Mouse (Mus musculus) lung, postnatal 0 days (tissue): ENCODE data around the gene Kbtbd12. TPM values are rescaled to one million over a fixed set of nuclear protein-coding genes. Genes with fewer than 3 reads are reported as not detected.
A peak's percentile ranks its signal among the peaks of the same experiment; 100 is the strongest.

Experiments
- ATAC-seq: fragments of 200-750 bp; cut with Nextera tagmentation; 2 replicates; pipeline ENCODE4 v1.8.0; 2017; ENCODE audit warnings: moderate library complexity
- DNase-seq: peaks from one replicate; pipeline ENCODE4 v3.0.0-alpha.2; 2016; ENCODE audit warnings: low spot score
- H3K27ac ChIP-seq: fragments of 300-500 bp; sonication (generic); 2 replicates; pipeline ENCODE4 v1.5.1; 2014; ENCODE audit warnings: antibody characterized with exemption, mild to moderate bottlenecking, low read length, mixed read lengths
- H3K27me3 ChIP-seq: fragments of 300-500 bp; sonication (generic); replicated peaks from 2 replicates; pipeline ENCODE4 v1.6.1; 2014; ENCODE audit warnings: low read length, mixed read lengths; ENCODE audit not compliant: insufficient read depth
- H3K36me3 ChIP-seq: fragments of 300-500 bp; sonication (generic); 2 replicates; pipeline ENCODE4 v1.6.1; 2014; ENCODE audit warnings: low read length, mixed read lengths; ENCODE audit not compliant: insufficient read depth
- H3K4me1 ChIP-seq: fragments of 300-500 bp; sonication (generic); 2 replicates; pipeline ENCODE4 v1.6.1; 2014; ENCODE audit warnings: antibody characterized with exemption, low read depth, low read length, mixed read lengths; ENCODE audit not compliant: insufficient read depth
- H3K4me2 ChIP-seq: fragments of 300-500 bp; sonication (generic); replicated peaks from 2 replicates; pipeline ENCODE4 v1.6.1; 2014; ENCODE audit warnings: low read depth, mild to moderate bottlenecking, low read length, moderate library complexity, mixed read lengths
- H3K4me3 ChIP-seq: fragments of 300-500 bp; sonication (generic); 2 replicates; pipeline ENCODE4 v1.5.1; 2014; ENCODE audit warnings: low read depth, low read length
- H3K9ac ChIP-seq: fragments of 300-500 bp; sonication (generic); replicated peaks from 2 replicates; pipeline ENCODE4 v1.6.1; 2014; ENCODE audit warnings: low read depth, mild to moderate bottlenecking
- H3K9me3 ChIP-seq: fragments of 300-500 bp; sonication (generic); 2 replicates; pipeline ENCODE4 v1.6.1; 2016; ENCODE audit warnings: low read length, mixed read lengths
- CTCF ChIP-seq: IDR thresholded peaks from 2 replicates; pipeline ENCODE4 v1.5.1; 2016; ENCODE audit warnings: antibody characterized with exemption, mild to moderate bottlenecking
- EP300 ChIP-seq: IDR thresholded peaks from 2 replicates; pipeline ENCODE4 v1.6.1; 2016; ENCODE audit warnings: antibody characterized with exemption, mild to moderate bottlenecking, control low read depth
- WGBS: fragments of 180-500 bp; shearing (Covaris S2); extraction: QIAGEN DNeasy Blood & Tissue Kit; methylation state at CpG from one replicate; pipeline ENCODE4 v1.1.7; 2014; 5-methylcytosine and 5-hydroxymethylcytosine counted together
- polyA plus RNA-seq: library from polyadenylated mRNA; unstranded; fragments of >200 nt; fragmentation: Nextera tagmentation; extraction: Ambion mirVana; gene quantifications from 2 replicates; pipeline ENCODE4 v1.2.1, GENCODE M21; 2015

The Kbtbd12 gene
- polyA plus RNA-seq, 1 experiment from 2014 or later: 0.97 TPM

DNA sequence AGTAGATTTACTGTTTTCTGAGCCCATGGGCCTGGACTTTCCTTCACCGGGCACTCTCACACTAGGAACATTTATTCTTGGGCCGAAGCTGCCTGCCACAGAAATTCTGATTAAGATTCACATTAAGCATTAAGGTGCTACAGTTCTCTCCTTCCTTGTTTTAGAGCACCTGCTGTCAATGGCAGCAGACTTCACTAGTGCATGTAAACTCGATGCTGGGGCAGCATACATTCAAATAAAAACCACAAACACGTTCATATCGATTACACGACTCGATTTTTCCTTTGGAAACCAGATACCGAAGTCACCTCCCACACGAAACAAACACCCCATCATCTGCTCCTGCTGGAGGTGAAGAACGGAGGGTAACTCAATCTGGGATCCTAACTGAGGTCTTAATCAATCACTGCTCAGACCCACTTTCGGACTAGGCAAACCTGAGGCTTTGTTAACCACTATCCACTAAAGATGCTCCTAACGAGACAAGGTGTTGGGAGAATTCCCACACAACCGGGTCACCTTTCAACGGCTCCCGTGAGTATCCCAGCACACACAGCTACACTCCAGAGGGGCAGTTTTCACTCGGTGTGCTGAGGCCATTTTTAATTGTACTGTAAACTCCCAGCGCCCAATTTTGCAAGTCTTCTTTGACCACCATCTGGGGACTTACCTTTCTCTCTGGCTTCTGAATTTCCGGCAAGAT is 119.9 kb downstream of the Kbtbd12 start:
- Histone ChIP-seq H3K36me3 (peaks cover 25% of the 10 kb centered on the region), H3K4me2 (peak overlapping the region; percentile 90), H3K27me3 (no peaks in the 10 kb centered on the region), H3K9ac (peak overlapping the region; percentile 97), H3K4me1 (no peaks in the 10 kb centered on the region; the same call in 1 of the 2 replicates), H3K9me3 (no peaks in the 10 kb centered on the region), H3K4me3 (peak overlapping the region; percentile 99), H3K27ac (peak overlapping the region; percentile 88)
- 4% methylated on average over 18 of the region's 18 CpGs for WGBS
- no peak for TF ChIP-seq EP300
- TF ChIP-seq CTCF: no peak
- DNase-seq (peak; percentile 37), ATAC-seq (no peak)

DNA sequence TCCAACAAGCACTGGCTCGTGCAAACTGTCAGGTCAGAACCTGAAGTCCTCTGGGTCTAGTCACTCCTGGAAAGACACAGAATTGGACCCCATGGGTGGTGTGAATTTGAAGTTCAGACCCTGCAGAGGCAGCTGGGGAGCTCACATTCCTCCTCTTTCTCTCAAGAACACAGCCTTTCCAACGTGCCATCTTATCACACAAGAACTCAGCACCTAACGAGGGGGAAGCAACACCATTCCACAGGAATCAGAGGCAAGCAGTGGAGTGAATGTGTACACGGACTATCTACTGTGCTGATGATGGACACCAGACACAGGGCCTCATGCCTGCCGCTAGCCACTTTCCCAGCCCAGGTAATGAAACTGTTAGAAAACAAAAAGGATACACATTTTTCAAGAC is 121.1 kb downstream of the Kbtbd12 start:
- Histone ChIP-seq H3K4me1 (no peaks in the 10 kb centered on the region; the same call in 1 of the 2 replicates), H3K36me3 (peaks cover 37% of the 10 kb centered on the region), H3K27me3 (no peaks in the 10 kb centered on the region), H3K9ac (no peak overlapping the region), H3K4me2 (no peak overlapping the region), H3K27ac (no peak overlapping the region), H3K4me3 (no peak overlapping the region), H3K9me3 (no peaks in the 10 kb centered on the region)
- ATAC-seq (no peak), DNase-seq (no peak)
- no peak for TF ChIP-seq CTCF
- TF ChIP-seq EP300: no peak
- 50% methylated on average over 5 of the region's 5 CpGs for WGBS

DNA sequence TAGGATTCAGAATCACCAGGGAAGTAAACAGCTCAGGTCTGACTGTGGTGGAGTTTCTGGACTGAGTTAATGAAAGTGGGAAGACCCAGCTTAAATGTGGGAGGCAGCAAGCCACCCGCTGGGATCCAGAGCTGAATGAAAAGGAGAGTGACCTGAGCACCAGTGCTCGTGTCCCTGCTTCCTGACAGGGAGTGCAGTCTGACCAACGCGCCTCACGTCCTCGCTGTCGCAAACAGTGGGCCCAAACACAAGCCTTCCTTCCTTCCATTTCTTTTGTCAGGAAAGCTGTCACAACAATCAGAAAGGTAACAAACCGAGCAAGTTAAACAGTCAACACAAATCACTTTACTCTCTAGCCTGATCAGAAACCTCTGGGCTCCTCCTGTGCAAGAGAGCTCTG is 121.8 kb downstream of the Kbtbd12 start:
- Histone ChIP-seq H3K36me3 (peaks cover 44% of the 10 kb centered on the region), H3K27ac (no peak overlapping the region), H3K4me3 (no peak overlapping the region), H3K27me3 (no peaks in the 10 kb centered on the region), H3K9me3 (no peaks in the 10 kb centered on the region), H3K4me1 (no peaks in the 10 kb centered on the region; the same call in 1 of the 2 replicates), H3K9ac (no peak overlapping the region), H3K4me2 (no peak overlapping the region)
- ATAC-seq (no peak), DNase-seq (no peak)
- WGBS: 83% methylated on average over 8 of the region's 8 CpGs
- TF ChIP-seq EP300: no peak
- no peak for TF ChIP-seq CTCF

DNA sequence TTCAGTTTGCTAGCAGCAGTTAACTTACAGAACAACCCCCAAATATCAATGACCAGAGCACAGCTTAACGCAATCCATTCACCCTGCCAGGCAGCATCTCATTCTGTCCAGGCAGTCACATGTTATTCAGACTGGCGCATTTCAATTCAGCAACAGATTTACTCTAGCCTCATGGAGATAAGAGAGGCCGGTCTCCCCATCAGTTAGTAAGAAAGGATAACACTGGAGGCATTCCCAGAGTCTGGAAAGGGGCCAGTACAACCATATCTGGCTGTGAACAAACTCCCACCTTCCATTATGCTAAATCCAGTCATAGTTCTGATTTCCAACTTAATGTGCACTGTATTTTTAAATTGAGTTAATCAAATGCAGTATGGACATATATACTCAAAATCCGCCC is 123.2 kb downstream of the Kbtbd12 start:
- Histone ChIP-seq H3K27me3 (no peaks in the 10 kb centered on the region), H3K4me1 (no peaks in the 10 kb centered on the region; the same call in 1 of the 2 replicates), H3K36me3 (peaks cover 58% of the 10 kb centered on the region), H3K9me3 (no peaks in the 10 kb centered on the region), H3K27ac (no peak overlapping the region), H3K9ac (no peak overlapping the region), H3K4me2 (no peak overlapping the region), H3K4me3 (no peak overlapping the region)
- no peak for DNase-seq
- 84% methylated on average over 4 of the region's 4 CpGs for WGBS
- ATAC-seq: no peak
- TF ChIP-seq EP300: no peak
- TF ChIP-seq CTCF: no peak

DNA sequence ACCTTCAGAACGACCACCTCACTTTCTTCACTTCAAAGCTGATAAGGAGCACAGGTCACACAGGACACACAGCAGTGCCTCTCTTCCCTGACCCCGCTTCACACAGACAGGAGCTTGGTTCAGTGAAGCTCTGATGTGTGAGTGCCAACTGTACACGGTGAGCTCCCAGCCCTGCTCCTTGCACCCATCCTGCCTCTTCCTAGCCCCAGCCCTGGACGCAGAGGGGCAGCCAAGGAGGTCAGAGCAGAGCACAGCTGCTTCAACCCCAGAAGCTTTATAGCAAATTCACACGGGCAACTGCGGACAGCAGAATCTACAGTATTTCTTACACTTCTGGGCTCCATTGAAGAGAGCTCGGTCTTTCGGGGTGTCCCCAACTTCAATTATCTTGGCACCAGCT is 123.8 kb downstream of the Kbtbd12 start:
- no peak for DNase-seq
- H3K9me3 ChIP-seq: no peaks in the 10 kb centered on the region
- H3K9ac ChIP-seq: no peak overlapping the region
- no peak for TF ChIP-seq CTCF
- no peak for TF ChIP-seq EP300
- no peak overlapping the region for H3K4me3 ChIP-seq
- H3K4me1 ChIP-seq: no peaks in the 10 kb centered on the region; the same call in 1 of the 2 replicates
- H3K4me2 ChIP-seq: no peak overlapping the region
- no peaks in the 10 kb centered on the region for H3K27me3 ChIP-seq
- ATAC-seq: no peak
- H3K36me3 ChIP-seq: peaks cover 60% of the 10 kb centered on the region
- 86% methylated on average over 8 of the region's 8 CpGs for whole genome bisulfite sequencing
- no peak overlapping the region for H3K27ac ChIP-seq

DNA sequence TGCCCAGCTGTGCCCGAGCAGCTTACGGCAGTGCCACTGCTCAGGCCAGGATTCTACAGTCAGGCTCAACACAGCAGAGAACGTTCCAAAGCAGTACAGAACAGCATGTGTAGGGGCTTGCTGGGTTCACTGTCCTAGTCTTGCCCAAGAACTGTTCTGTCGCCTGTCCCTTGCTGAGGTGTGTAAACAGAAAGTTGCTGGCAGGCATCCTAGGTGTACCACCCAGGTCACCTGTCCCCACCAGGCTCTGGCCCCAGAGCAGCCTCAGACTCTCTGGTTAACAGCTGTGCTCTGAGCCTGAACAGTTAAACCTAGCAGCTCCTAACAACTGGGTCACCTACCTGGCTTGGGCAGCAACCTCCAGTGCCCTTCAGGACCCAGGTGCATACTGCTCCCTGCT is 134.7 kb downstream of the Kbtbd12 start:
- Histone ChIP-seq H3K9me3 (no peaks in the 10 kb centered on the region), H3K27ac (no peak overlapping the region)
- 85% methylated on average over 4 of the region's 4 CpGs for WGBS

More for the DNA sequence above, 134.7 kb downstream of the Kbtbd12 start:
- H3K27me3 ChIP-seq: no peaks in the 10 kb centered on the region
- H3K9ac ChIP-seq: no peak overlapping the region
- peaks cover 53% of the 10 kb centered on the region for H3K36me3 ChIP-seq
- H3K4me1 ChIP-seq: no peaks in the 10 kb centered on the region; the same call in 1 of the 2 replicates
- ATAC-seq (no peak), DNase-seq (no peak)
- no peak for TF ChIP-seq CTCF
- no peak for TF ChIP-seq EP300
- H3K4me2 ChIP-seq: no peak overlapping the region
- H3K4me3 ChIP-seq: no peak overlapping the region
